23 mouse cellular contexts compared by ENCODE assay signal in genomic region chr1:183845135-183845534, GRCm38 (mm10).
DNase-seq lines count a peak whose midpoint lies in the region; ATAC-seq and TF ChIP-seq lines count a peak whose summit lies in the region.
"Had no signal": no experiment of that assay in that cellular context is flagged by ENCODE, and none has a peak within 500 bp of the region (broad histone marks: within the 10 kb centered on the region; RNA-seq: fewer than 3 reads in every experiment).

No protein-coding gene starts in this region.

- TF ChIP-seq RAD21 in MEL (IDR thresholded peaks at IDR 0.05; ENCODE audit: low read depth, low read length), result no peak

- ATAC-seq in common myeloid progenitor, adult 5-6 weeks (replicated peaks; ENCODE audit: low read depth, poor library complexity, severe bottlenecking), result peak; percentile 85
- ATAC-seq in liver, embryonic 13.5 days (ENCODE audit: low read depth), result peak; percentile 69
- ATAC-seq in megakaryocyte-erythroid progenitor cell, adult 5-6 weeks (replicated peaks; ENCODE audit: low FRiP score, low TSS enrichment, poor library complexity, severe bottlenecking), result peak; percentile 96
- no peak for ATAC-seq in kidney, embryonic 15.5 days (replicated peaks; ENCODE audit: low FRiP score)
- ATAC-seq: activated CD4-positive, CD25-positive, alpha-beta regulatory T cell, adult 4 months; CD4-positive, CD25-positive, alpha-beta regulatory T cell, adult 4 months; forebrain, embryonic 13.5 days; forebrain, postnatal 0 days; Patski had no signal

- peak; percentile 11 for DNase-seq in MEL (ENCODE audit: low read depth, low spot score)
- DNase-seq in liver, embryonic 13.5 days, result peak; percentile 1
- DNase-seq in kidney, postnatal 4 days, result no peak
- DNase-seq in cerebellum, adult 2 months, result no peak
- DNase-seq: adrenal gland, postnatal 36 days; B cell, adult 2 months; cerebellum, adult 11-12 months; cerebellum, adult 9-11 months; cerebellum, postnatal 36 days; forebrain, postnatal 0 days; gastrocnemius, postnatal 25 days; heart, postnatal 36 days had no signal

- peak in 1 of 2 experiments; percentile 39; a peak in 1 of 4 replicates for TF ChIP-seq EP300 in MEL (IDR thresholded peaks at IDR 0.05; ENCODE audit: low read depth in 1 of 2, low read length in 2 of 2)

- H3K27me3 ChIP-seq in MEL (ENCODE audit: control insufficient read depth in 1 of 2, insufficient read depth in 2 of 2, low read length in 2 of 2), result no peaks in the 10 kb centered on the region
- 0 out of 2 replicates have a peak, but pooled peaks cover 5% of the 10 kb centered on the region for H3K27me3 ChIP-seq in liver, embryonic 13.5 days
- H3K27me3 ChIP-seq in cerebellum, adult 2 months (ENCODE audit: control insufficient read depth, insufficient read depth, low read length), result no peaks in the 10 kb centered on the region
- H3K27me3 ChIP-seq in kidney, embryonic 15.5 days, result no peaks in the 10 kb centered on the region
- H3K27me3 ChIP-seq: forebrain, embryonic 13.5 days; heart, embryonic 13.5 days; hindbrain, embryonic 15.5 days; Patski had no signal

- H3K4me2 ChIP-seq in liver, embryonic 13.5 days, result no peak overlapping the region
- no peak overlapping the region for H3K4me2 ChIP-seq in kidney, embryonic 15.5 days
- H3K4me2 ChIP-seq: forebrain, embryonic 13.5 days; heart, embryonic 13.5 days; hindbrain, embryonic 15.5 days had no signal

- no peak overlapping the region for H3K27ac ChIP-seq in MEL (ENCODE audit: control insufficient read depth, low read depth, low read length)
- no peak overlapping the region for H3K27ac ChIP-seq in liver, embryonic 13.5 days
- H3K27ac ChIP-seq in cerebellum, adult 2 months (ENCODE audit: insufficient read depth, low read length), result no peak overlapping the region
- no peak overlapping the region for H3K27ac ChIP-seq in kidney, embryonic 15.5 days
- H3K27ac ChIP-seq: embryonic facial prominence, embryonic 10.5 days; forebrain, embryonic 13.5 days; heart, embryonic 13.5 days; hindbrain, embryonic 15.5 days had no signal

- H3K79me2 ChIP-seq in MEL (ENCODE audit: control insufficient read depth, insufficient read depth, low read length, poor library complexity), result no peaks in the 10 kb centered on the region

- no peak for TF ChIP-seq POLR2A in MEL (IDR thresholded peaks at IDR 0.05; ENCODE audit: control insufficient read depth in 1 of 2, insufficient read depth in 1 of 2, low read depth in 1 of 2, low read length in 2 of 2, poor library complexity in 1 of 2)
- no peak for TF ChIP-seq POLR2A in cerebellum, adult 2 months (IDR thresholded peaks at IDR 0.05; ENCODE audit: borderline replicate concordance, insufficient read depth, low read length)

- H3K36me3 ChIP-seq in MEL (ENCODE audit: control insufficient read depth in 1 of 2, insufficient read depth in 2 of 2, low read length in 2 of 2), result no peaks in the 10 kb centered on the region
- H3K36me3 ChIP-seq in liver, embryonic 13.5 days, result no peaks in the 10 kb centered on the region
- H3K36me3 ChIP-seq in kidney, embryonic 15.5 days, result no peaks in the 10 kb centered on the region
- H3K36me3 ChIP-seq: embryonic facial prominence, embryonic 10.5 days; G1E; heart, embryonic 13.5 days; hindbrain, embryonic 15.5 days had no signal

- 27% methylated on average over 4 of the region's 4 CpGs for WGBS in liver, embryonic 13.5 days (ENCODE audit: insufficient replicate concordance)
- WGBS in cerebellum, adult 2 months, result 75% methylated on average over 4 of the region's 4 CpGs
- 69% methylated on average over 4 of the region's 4 CpGs for WGBS in kidney, embryonic 15.5 days

- no peaks in the 10 kb centered on the region for H3K9me3 ChIP-seq in MEL (replicated peaks; ENCODE audit: insufficient read depth, low read length)
- H3K9me3 ChIP-seq in liver, embryonic 13.5 days (replicated peaks), result no peaks in the 10 kb centered on the region
- H3K9me3 ChIP-seq in kidney, embryonic 15.5 days (replicated peaks), result no peaks in the 10 kb centered on the region
- H3K9me3 ChIP-seq: embryonic facial prominence, embryonic 10.5 days; forebrain, embryonic 13.5 days; heart, embryonic 13.5 days; hindbrain, embryonic 15.5 days had no signal

- TF ChIP-seq CTCF in MEL (IDR thresholded peaks at IDR 0.05 in 2 of 3, conservative IDR thresholded peaks at IDR 0.05 in 1 of 3; ENCODE audit: control insufficient read depth in 1 of 3, insufficient read depth in 1 of 3, low read depth in 2 of 3, low read length in 3 of 3, poor library complexity in 1 of 3, severe bottlenecking in 1 of 3), result no peak
- TF ChIP-seq CTCF in cerebellum, adult 2 months (IDR thresholded peaks at IDR 0.05; ENCODE audit: borderline replicate concordance, insufficient read depth, low read depth, low read length), result no peak

- no peak overlapping the region for H3K9ac ChIP-seq in MEL (ENCODE audit: control insufficient read depth, low read depth, low read length, poor library complexity, severe bottlenecking)
- no peak overlapping the region for H3K9ac ChIP-seq in liver, embryonic 13.5 days
- H3K9ac ChIP-seq in kidney, embryonic 15.5 days, result no peak overlapping the region
- H3K9ac ChIP-seq: forebrain, embryonic 13.5 days; forebrain, postnatal 0 days; heart, embryonic 13.5 days; hindbrain, embryonic 15.5 days had no signal

- H3K4me3 ChIP-seq in MEL (ENCODE audit: control insufficient read depth in 1 of 2, insufficient read depth in 1 of 2, low read depth in 2 of 2, low read length in 2 of 2), result no peak overlapping the region
- no peak overlapping the region for H3K4me3 ChIP-seq in liver, embryonic 13.5 days (replicated peaks)
- H3K4me3 ChIP-seq in cerebellum, adult 2 months (replicated peaks; ENCODE audit: insufficient read depth, low read depth, low read length), result no peak overlapping the region
- no peak overlapping the region for H3K4me3 ChIP-seq in kidney, embryonic 15.5 days (replicated peaks)
- H3K4me3 ChIP-seq: embryonic facial prominence, embryonic 10.5 days; forebrain, embryonic 13.5 days; heart, embryonic 13.5 days; hindbrain, embryonic 15.5 days had no signal

- H3K4me1 ChIP-seq in MEL (ENCODE audit: control insufficient read depth in 1 of 2, insufficient read depth in 2 of 2, low read length in 2 of 2), result no peaks in the 10 kb centered on the region
- H3K4me1 ChIP-seq in liver, embryonic 13.5 days (replicated peaks), result no peaks in the 10 kb centered on the region
- no peaks in the 10 kb centered on the region for H3K4me1 ChIP-seq in cerebellum, adult 2 months (ENCODE audit: control insufficient read depth, insufficient read depth, low read length)
- H3K4me1 ChIP-seq in kidney, embryonic 15.5 days, result no peaks in the 10 kb centered on the region
- H3K4me1 ChIP-seq: embryonic facial prominence, embryonic 10.5 days; forebrain, embryonic 13.5 days; heart, embryonic 13.5 days; hindbrain, embryonic 15.5 days had no signal

TF ChIP-seq in MEL, 35 proteins besides CTCF, POLR2A, EP300 and RAD21:
- TF ChIP-seq POLR2AphosphoS2 (IDR thresholded peaks at IDR 0.05; ENCODE audit: low read length) (no peak), KAT2A (conservative IDR thresholded peaks at IDR 0.05; ENCODE audit: low read depth, low read length) (no peak), MAZ (IDR thresholded peaks at IDR 0.05; ENCODE audit: low read depth, low read length) (no peak), UBTF (IDR thresholded peaks at IDR 0.05; ENCODE audit: borderline replicate concordance, insufficient read depth, low read depth, low read length) (no peak), TAL1 (IDR thresholded peaks at IDR 0.05; ENCODE audit: low read length) (peak; percentile 34; the same call in 1 of the 2 replicates), ZMIZ1 (IDR thresholded peaks at IDR 0.05; ENCODE audit: low read depth, low read length) (no peak), TCF12 (IDR thresholded peaks at IDR 0.05; ENCODE audit: low read depth, low read length) (peak; percentile 49; the same call in 1 of the 2 replicates), SMC3 (IDR thresholded peaks at IDR 0.05; ENCODE audit: low read depth, low read length) (no peak), USF2 (IDR thresholded peaks at IDR 0.05; ENCODE audit: borderline replicate concordance in 1 of 2, insufficient read depth in 1 of 2, low read depth in 1 of 2, low read length in 2 of 2) (no peak), CHD1 (IDR thresholded peaks at IDR 0.05; ENCODE audit: low read depth, low read length) (no peak)

Comparison
In these comparisons a context has a peak if more than half of its experiments do, and no peak if none do; other contexts are left out.
1. DNase-seq: peak in MEL (single experiment) and liver, embryonic 13.5 days (single experiment); none in kidney, postnatal 4 days (0 of 2) and cerebellum, adult 2 months (0 of 2).